Mouse (Mus musculus) kidney, postnatal 10 days (tissue): ENCODE results near the gene 1700020L24Rik.

Experiments used
- DNase-seq: peaks from one replicate; pipeline ENCODE4 v3.0.0; 2021; ENCODE audit warnings: mixed read lengths

1700020L24Rik gene

GRCm38 (mm10) chr11:83437377-83437776, at the start of gene 1700020L24Rik:
Gene 1700020L24Rik (plus strand): TSS chr11:83437677.
- DNase-seq: no peak

GRCm38 (mm10) chr11:83393062-83393461, 44.4 kb upstream of the 1700020L24Rik start:
- no peak for DNase-seq

DNA sequence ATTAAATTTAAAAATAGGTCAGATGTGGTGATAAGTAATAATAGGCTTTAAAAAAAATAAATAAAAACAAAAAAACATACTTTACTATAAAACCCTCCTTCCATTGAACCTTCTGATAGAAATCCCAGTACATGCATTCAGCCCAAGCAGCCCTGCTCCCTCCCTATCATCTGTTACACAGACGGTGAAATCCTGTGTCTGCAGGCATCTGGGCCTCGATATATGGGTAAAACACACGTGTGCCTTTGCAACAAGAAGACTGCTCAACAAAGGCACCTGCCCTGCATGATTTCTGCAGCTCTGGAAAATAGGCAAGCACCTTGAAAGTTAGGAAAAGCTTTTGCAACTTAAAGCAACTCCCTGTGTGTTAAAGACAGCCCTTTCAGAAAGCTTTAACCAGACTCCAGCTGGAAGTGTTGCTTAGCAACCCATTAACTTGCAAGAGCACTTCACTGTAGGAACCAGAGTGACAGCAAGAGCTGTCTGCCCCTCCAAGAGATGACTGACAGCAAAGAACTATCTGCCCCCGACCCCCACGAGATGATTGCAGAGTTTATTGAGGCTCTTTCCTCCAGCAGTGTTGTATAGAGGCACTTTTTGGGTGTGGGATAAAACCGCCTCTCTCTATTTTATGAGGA, 42.6 kb upstream of the 1700020L24Rik start:
- DNase-seq: no peak

GRCm38 (mm10) chr11:83397626-83398025, 39.9 kb upstream of the 1700020L24Rik start:
- DNase-seq: no peak

- DNase-seq: no peak
These were observed 38.8 kb upstream of the 1700020L24Rik start for GRCm38 (mm10) chr11:83398724-83399123.

GRCm38 (mm10) chr11:83403787-83404186, 33.7 kb upstream of the 1700020L24Rik start:
- no peak for DNase-seq

- DNase-seq: no peak
These were observed 31.1 kb upstream of the 1700020L24Rik start for GRCm38 (mm10) chr11:83406391-83406790.

DNA sequence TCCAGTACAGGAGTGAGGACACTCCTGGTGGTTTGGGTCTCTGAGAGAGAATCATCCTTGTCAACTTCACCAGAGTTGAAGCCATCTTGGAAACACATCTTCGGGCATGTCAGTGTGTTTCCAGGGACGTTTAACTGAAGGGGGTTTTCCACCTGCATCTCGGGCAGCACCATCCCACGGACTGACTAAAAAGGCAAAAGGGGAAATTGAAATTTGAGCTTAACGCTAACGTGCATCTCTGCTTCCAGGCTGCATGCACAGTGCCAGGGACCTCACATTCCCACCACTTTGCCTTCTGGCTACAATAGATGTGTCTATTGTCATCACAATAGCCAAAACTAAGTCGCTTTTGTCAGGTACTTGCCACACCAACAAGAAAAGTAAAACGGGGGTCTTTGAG, 29.2 kb upstream of the 1700020L24Rik start:
- no peak for DNase-seq

DNA sequence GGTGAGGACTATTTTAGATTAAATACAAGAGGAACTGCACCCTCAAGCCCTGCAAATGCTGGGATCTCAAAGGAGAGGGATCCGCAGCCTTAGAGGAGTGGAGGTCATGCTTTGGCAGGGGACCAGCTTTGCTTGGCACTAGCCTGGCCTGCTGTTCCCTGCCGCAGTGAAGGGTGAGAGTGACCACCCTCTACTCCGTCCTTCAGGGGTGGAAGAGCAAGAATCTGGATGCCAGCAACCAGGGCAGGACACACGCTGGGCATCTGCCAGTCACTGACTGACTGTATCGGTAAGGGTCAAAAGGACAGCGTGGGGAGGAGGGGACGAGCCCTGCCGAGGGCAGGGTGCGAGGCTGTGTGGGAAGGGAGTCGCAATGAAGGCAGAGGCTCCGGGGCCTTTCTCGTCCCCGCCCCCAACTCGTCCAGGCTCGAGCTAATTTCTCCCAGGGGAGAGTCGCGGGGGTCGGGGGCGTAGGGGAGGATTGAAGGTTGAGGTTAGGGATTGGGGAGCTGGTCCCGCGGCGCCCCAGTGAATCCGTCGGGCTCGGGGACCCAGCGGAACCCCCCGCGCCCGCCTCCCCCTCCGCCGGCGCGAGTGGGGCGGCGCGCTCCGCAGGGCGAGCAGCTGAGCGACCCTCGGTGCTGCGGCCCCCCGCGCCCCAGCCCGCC, 28.3 kb upstream of the 1700020L24Rik start, which contains the start of gene Rasl10b:
Rasl10b (plus strand) TSS at position 51 of the 668 bp plus-strand sequence.
- peak; percentile 49 for DNase-seq

DNA sequence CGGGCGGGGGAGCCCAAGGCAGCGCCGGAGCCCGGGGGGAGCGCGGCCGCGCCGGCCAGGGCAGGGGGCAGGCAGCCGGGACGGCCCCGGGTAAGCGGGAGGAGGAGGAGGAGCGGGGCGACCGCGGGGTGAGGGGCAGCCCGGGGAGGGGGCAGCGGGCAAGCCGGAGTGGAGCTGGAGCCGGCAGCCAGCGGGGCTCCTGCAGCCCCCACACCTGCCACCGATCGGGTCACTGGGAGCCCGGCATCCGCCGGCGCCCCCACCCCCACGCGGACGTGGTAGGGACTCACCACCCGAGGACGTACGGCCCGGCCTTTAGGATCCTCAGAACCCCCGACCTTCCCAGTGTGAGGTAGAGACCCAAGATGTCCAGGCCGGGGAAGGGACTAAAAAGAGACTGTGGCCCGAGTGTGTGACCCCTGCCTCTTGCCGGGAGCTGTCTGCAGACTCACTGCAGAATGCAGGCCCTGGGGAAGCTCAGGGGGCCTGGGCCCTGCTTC, 27.6 kb upstream of the 1700020L24Rik start:
- peak; percentile 15 for DNase-seq

DNA sequence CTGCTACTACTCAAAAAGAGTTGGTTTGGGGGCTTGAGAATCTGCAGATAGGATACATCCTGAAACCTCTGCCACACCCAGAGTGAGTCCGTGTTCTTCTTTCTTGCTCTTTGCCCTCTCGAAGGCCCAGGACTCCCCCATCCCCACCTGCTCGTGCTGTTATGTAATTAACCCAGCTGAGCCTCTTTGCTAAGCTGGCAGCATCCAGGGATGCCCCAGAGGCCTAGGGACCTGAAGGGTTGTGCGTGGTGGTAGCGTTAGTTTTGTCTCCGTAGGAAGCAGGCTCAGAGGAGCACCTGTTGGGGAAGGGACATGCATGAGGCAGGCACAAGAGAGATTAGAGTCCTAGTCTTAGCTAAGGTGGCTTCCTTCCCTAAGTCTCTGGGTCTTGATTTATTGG, 27.0 kb upstream of the 1700020L24Rik start:
- no peak for DNase-seq

DNA sequence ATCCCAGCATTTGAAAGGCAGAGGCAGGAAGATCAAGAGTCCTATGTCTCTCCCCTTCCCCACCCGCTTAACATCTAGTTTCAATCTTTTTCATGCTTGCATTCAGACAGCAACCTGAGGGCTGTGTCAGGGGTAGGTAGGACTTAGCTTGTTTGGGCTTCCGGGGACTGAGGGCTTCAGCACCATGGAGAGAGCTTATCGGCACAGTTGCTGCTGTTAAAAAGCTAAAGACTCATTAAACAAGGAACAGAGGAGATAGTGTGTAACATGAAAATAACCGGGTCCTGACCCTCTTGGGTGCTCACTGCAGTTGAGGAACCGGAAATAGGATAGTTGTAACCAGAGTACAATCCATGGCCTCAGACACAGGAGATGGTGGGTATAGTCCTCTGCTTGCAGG, 20.4 kb upstream of the 1700020L24Rik start:
- peak; percentile 88 for DNase-seq

DNA sequence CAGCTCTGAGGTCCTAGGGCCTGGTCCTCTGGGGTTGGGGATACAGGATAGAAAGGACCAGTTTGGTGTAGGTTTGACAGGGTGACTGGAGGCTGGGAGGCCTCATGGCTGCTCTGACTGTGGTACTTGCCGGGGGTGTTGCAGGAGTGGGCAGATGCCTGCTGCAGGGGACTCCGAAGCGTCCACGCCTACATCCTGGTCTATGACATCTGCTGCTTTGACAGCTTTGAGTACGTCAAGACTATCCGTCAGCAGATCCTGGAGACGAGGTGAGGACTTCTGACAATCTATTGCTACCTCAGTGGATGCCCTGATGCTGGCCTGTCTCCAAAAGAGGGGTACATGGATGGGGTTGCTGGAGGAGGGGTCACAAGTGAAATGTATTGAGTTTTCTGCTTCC, 19.8 kb upstream of the 1700020L24Rik start:
- no peak for DNase-seq

DNA sequence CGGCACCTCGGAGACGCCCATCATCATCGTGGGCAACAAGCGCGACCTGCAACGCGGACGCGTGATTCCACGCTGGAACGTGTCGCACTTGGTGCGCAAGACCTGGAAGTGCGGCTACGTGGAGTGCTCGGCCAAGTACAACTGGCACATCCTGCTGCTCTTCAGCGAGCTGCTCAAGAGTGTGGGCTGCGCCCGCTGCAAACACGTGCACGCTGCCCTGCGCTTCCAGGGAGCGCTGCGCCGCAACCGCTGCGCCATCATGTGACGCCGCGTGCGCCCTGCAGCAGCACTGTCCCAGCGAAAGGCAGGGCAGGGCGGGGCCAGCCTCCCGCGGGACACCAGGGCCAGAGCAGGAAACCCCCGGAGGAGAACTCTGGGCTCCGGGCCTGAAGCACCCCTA, 18.9 kb upstream of the 1700020L24Rik start:
- DNase-seq: no peak

- DNase-seq: no peak
These were observed 17.1 kb upstream of the 1700020L24Rik start for GRCm38 (mm10) chr11:83420338-83420737.

- DNase-seq: peak; percentile 90
These were observed 16.2 kb upstream of the 1700020L24Rik start for GRCm38 (mm10) chr11:83421305-83421704.

- peak; percentile 81 for DNase-seq
These were observed 12.8 kb upstream of the 1700020L24Rik start for GRCm38 (mm10) chr11:83424681-83425080.

- DNase-seq: peak; percentile 34
These were observed 10.5 kb upstream of the 1700020L24Rik start for GRCm38 (mm10) chr11:83426964-83427363.

- no peak for DNase-seq
These were observed 8.1 kb upstream of the 1700020L24Rik start, which contains the start of gene Gas2l2 for GRCm38 (mm10) chr11:83429355-83429754. Gene Gas2l2 (minus strand): TSS chr11:83429455.

GRCm38 (mm10) chr11:83432533-83432932, 4.9 kb upstream of the 1700020L24Rik start:
- DNase-seq: no peak

DNA sequence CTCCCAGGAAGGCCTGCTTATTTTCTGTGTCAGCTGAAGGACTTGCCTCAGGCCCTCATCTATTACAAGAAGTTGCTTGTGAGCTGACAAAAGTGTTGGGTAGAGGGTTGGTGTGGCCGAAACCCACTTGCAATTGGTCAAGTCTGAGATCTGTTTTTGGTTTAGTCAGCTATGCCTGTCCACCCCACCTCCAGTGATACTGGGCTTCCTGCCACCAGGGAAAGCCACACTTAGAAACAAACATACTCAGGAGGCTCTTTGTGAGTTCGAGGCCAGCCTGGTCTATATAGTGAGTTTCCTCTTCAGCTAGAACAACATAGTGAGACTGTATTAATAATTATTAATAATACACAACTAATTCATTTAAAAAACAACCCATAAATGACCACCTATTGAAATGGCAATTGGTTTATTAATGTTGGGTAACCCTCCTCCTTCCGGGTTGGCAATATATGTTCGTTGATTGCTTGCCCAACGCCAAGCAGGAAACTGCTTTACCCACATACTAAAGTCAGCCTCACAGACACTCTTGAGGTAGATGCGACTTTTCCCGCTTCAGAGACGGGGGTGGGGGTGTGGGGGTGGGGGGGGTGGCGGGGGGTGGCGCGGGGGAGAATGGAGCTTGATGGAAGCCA, 2.1 kb downstream of the 1700020L24Rik start:
- DNase-seq: no peak

DNA sequence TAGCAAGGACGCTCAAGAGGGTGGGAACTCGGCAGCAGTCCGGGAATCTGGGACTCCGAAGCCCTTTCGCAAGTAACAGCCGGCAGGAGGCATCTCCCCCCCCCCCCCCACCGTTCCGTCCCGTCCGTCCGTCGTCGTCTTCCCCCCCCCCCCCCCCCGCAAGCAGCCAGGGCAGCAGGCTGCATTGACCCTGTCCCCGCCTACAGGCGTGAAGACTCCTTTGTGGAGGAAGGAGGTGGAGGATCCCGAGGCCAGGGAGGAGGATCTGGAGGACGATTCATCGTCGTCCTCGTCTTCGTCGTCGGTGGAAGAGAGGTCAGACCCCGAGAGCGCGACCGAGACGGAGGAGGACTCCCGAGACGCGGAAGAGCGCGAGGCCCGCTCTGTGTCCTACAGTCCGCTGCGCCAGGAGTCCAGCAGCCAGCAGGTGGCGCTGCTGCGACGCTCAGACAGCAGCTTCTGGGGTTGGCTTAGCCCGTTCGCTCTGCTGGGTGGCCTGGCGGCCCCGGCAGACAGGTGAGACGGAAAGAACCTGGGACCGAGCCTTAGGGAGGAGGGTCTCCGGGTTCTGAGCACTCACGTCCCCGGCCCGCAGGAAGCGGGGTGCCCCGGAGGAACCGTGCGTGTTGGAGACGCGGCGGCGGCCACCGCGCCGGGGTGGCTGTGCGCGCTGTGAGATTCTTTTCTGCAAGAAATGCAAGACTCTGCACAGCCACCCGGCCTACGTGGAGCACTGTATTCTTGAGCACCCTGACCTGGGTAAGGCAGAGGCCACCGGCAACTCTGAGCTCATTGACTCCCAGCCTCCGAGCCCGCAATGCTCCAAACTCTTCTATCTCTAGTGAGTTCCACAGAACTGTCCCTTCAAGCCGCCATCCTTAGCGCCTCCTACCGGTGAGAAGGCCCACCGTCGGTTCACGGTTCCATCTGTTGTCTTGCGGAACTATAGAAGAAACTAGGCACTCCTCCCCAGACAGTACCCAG, 2.9 kb downstream of the 1700020L24Rik start:
- peak; percentile 94 for DNase-seq
